Mouse (Mus musculus): Measurements from ENCODE around the gene Tent2. TPM values are rescaled to one million over a fixed set of nuclear protein-coding genes. Genes with fewer than 3 reads are reported as not detected.

Tent2 gene
- polyA plus RNA-seq, 1 experiment from 2014 or later = 59.3 TPM

GRCm38 (mm10) chr13:93136251-93136650 lies 55.9 kb downstream of the Tent2 start:
- no peaks in the 10 kb centered on the region for H3K9me3 ChIP-seq (replicated peaks; ENCODE audit: control insufficient read depth, low read length)
- H3K4me1 ChIP-seq (ENCODE audit: control insufficient read depth, insufficient read depth, low read length) = peaks cover 14% of the 10 kb centered on the region
- no peak overlapping the region for H3K4me3 ChIP-seq (ENCODE audit: low read depth, low read length)
- H3K36me3 ChIP-seq (ENCODE audit: control insufficient read depth, insufficient read depth, low read length) = no peaks in the 10 kb centered on the region
- H3K9ac ChIP-seq (ENCODE audit: low read depth, low read length) = no peak overlapping the region
- no peaks in the 10 kb centered on the region for H3K27me3 ChIP-seq (ENCODE audit: control insufficient read depth, insufficient read depth, low read length)
- 66% methylated on average over 1 of the region's 1 CpGs for WGBS (ENCODE audit: insufficient replicate concordance)
- no peak overlapping the region for H3K4me2 ChIP-seq
- ATAC-seq (replicated peaks; ENCODE audit: insufficient number of reproducible peaks, low FRiP score, low TSS enrichment) = no peak
- no peak overlapping the region for H3K27ac ChIP-seq (ENCODE audit: low read depth, low read length)

GRCm38 (mm10) chr13:93135501-93135900 lies 56.7 kb downstream of the Tent2 start:
- H3K4me3 ChIP-seq (ENCODE audit: low read depth, low read length) = no peak overlapping the region
- H3K4me1 ChIP-seq (ENCODE audit: control insufficient read depth, insufficient read depth, low read length) = peaks cover 14% of the 10 kb centered on the region
- 64% methylated on average over 2 of the region's 2 CpGs for WGBS (ENCODE audit: insufficient replicate concordance)
- no peak overlapping the region for H3K4me2 ChIP-seq
- no peaks in the 10 kb centered on the region for H3K27me3 ChIP-seq (ENCODE audit: control insufficient read depth, insufficient read depth, low read length)
- no peaks in the 10 kb centered on the region for H3K9me3 ChIP-seq (replicated peaks; ENCODE audit: control insufficient read depth, low read length)
- no peaks in the 10 kb centered on the region for H3K36me3 ChIP-seq (ENCODE audit: control insufficient read depth, insufficient read depth, low read length)
- no peak overlapping the region for H3K27ac ChIP-seq (ENCODE audit: low read depth, low read length)
- no peak overlapping the region for H3K9ac ChIP-seq (ENCODE audit: low read depth, low read length)
- ATAC-seq (replicated peaks; ENCODE audit: insufficient number of reproducible peaks, low FRiP score, low TSS enrichment) = no peak

- Histone ChIP-seq H3K27ac (ENCODE audit: low read depth, low read length) (no peak overlapping the region), H3K27me3 (ENCODE audit: control insufficient read depth, insufficient read depth, low read length) (no peaks in the 10 kb centered on the region), H3K9ac (ENCODE audit: low read depth, low read length) (no peak overlapping the region), H3K4me2 (no peak overlapping the region), H3K36me3 (ENCODE audit: control insufficient read depth, insufficient read depth, low read length) (no peaks in the 10 kb centered on the region), H3K9me3 (replicated peaks; ENCODE audit: control insufficient read depth, low read length) (no peaks in the 10 kb centered on the region), H3K4me1 (ENCODE audit: control insufficient read depth, insufficient read depth, low read length) (0 out of 2 replicates have a peak, but pooled peaks cover 4% of the 10 kb centered on the region), H3K4me3 (ENCODE audit: low read depth, low read length) (no peak overlapping the region)
- ATAC-seq (replicated peaks; ENCODE audit: insufficient number of reproducible peaks, low FRiP score, low TSS enrichment) = no peak
- 41% methylated on average over 3 of the region's 3 CpGs for WGBS (ENCODE audit: insufficient replicate concordance)
These were observed 61.5 kb downstream of the Tent2 start for GRCm38 (mm10) chr13:93130674-93131073.

GRCm38 (mm10) chr13:93128961-93129360 lies 63.2 kb downstream of the Tent2 start:
- no peak overlapping the region for H3K27ac ChIP-seq (ENCODE audit: low read depth, low read length)
- H3K4me2 ChIP-seq = no peak overlapping the region
- 66% methylated on average over 5 of the region's 5 CpGs for WGBS (ENCODE audit: insufficient replicate concordance)
- no peak overlapping the region for H3K9ac ChIP-seq (ENCODE audit: low read depth, low read length)
- H3K9me3 ChIP-seq (replicated peaks; ENCODE audit: control insufficient read depth, low read length) = no peaks in the 10 kb centered on the region
- H3K4me3 ChIP-seq (ENCODE audit: low read depth, low read length) = no peak overlapping the region
- no peaks in the 10 kb centered on the region for H3K36me3 ChIP-seq (ENCODE audit: control insufficient read depth, insufficient read depth, low read length)
- no peaks in the 10 kb centered on the region for H3K27me3 ChIP-seq (ENCODE audit: control insufficient read depth, insufficient read depth, low read length)
- H3K4me1 ChIP-seq (ENCODE audit: control insufficient read depth, insufficient read depth, low read length) = 0 out of 2 replicates have a peak, but pooled peaks cover 4% of the 10 kb centered on the region
- ATAC-seq (replicated peaks; ENCODE audit: insufficient number of reproducible peaks, low FRiP score, low TSS enrichment) = no peak

GRCm38 (mm10) chr13:93128111-93128860 lies 63.9 kb downstream of the Tent2 start:
- H3K4me1 ChIP-seq (ENCODE audit: control insufficient read depth, insufficient read depth, low read length) = 0 out of 2 replicates have a peak, but pooled peaks cover 4% of the 10 kb centered on the region
- no peak overlapping the region for H3K9ac ChIP-seq (ENCODE audit: low read depth, low read length)
- no peaks in the 10 kb centered on the region for H3K9me3 ChIP-seq (replicated peaks; ENCODE audit: control insufficient read depth, low read length)
- no peak for ATAC-seq (replicated peaks; ENCODE audit: insufficient number of reproducible peaks, low FRiP score, low TSS enrichment)
- no peaks in the 10 kb centered on the region for H3K27me3 ChIP-seq (ENCODE audit: control insufficient read depth, insufficient read depth, low read length)
- no peak overlapping the region for H3K27ac ChIP-seq (ENCODE audit: low read depth, low read length)
- H3K36me3 ChIP-seq (ENCODE audit: control insufficient read depth, insufficient read depth, low read length) = no peaks in the 10 kb centered on the region
- WGBS (ENCODE audit: insufficient replicate concordance) = 71% methylated on average over 8 of the region's 8 CpGs
- H3K4me3 ChIP-seq (ENCODE audit: low read depth, low read length) = no peak overlapping the region
- no peak overlapping the region for H3K4me2 ChIP-seq

GRCm38 (mm10) chr13:93122321-93122720 lies 69.9 kb downstream of the Tent2 start:
- no peak overlapping the region for H3K27ac ChIP-seq (ENCODE audit: low read depth, low read length)
- no peak overlapping the region for H3K4me2 ChIP-seq
- H3K9ac ChIP-seq (ENCODE audit: low read depth, low read length) = no peak overlapping the region
- WGBS (ENCODE audit: insufficient replicate concordance) = 88% methylated on average over 9 of the region's 9 CpGs
- H3K4me3 ChIP-seq (ENCODE audit: low read depth, low read length) = no peak overlapping the region
- no peak for ATAC-seq (replicated peaks; ENCODE audit: insufficient number of reproducible peaks, low FRiP score, low TSS enrichment)
- no peaks in the 10 kb centered on the region for H3K4me1 ChIP-seq (ENCODE audit: control insufficient read depth, insufficient read depth, low read length)
- no peaks in the 10 kb centered on the region for H3K9me3 ChIP-seq (replicated peaks; ENCODE audit: control insufficient read depth, low read length)
- H3K36me3 ChIP-seq (ENCODE audit: control insufficient read depth, insufficient read depth, low read length) = no peaks in the 10 kb centered on the region
- no peaks in the 10 kb centered on the region for H3K27me3 ChIP-seq (ENCODE audit: control insufficient read depth, insufficient read depth, low read length)

GRCm38 (mm10) chr13:93117241-93117640 lies 74.9 kb downstream of the Tent2 start:
- 73% methylated on average over 7 of the region's 7 CpGs for WGBS (ENCODE audit: insufficient replicate concordance)
- Histone ChIP-seq H3K36me3 (ENCODE audit: control insufficient read depth, insufficient read depth, low read length) (no peaks in the 10 kb centered on the region), H3K4me3 (ENCODE audit: low read depth, low read length) (no peak overlapping the region), H3K27ac (ENCODE audit: low read depth, low read length) (no peak overlapping the region), H3K9ac (ENCODE audit: low read depth, low read length) (no peak overlapping the region), H3K27me3 (ENCODE audit: control insufficient read depth, insufficient read depth, low read length) (no peaks in the 10 kb centered on the region), H3K4me1 (ENCODE audit: control insufficient read depth, insufficient read depth, low read length) (no peaks in the 10 kb centered on the region), H3K4me2 (no peak overlapping the region), H3K9me3 (replicated peaks; ENCODE audit: control insufficient read depth, low read length) (no peaks in the 10 kb centered on the region)
- no peak for ATAC-seq (replicated peaks; ENCODE audit: insufficient number of reproducible peaks, low FRiP score, low TSS enrichment)

GRCm38 (mm10) chr13:93102340-93103090 lies 89.7 kb downstream of the Tent2 start:
- H3K36me3 ChIP-seq (ENCODE audit: control insufficient read depth, insufficient read depth, low read length) = no peaks in the 10 kb centered on the region
- WGBS (ENCODE audit: insufficient replicate concordance) = 76% methylated on average over 4 of the region's 4 CpGs
- no peak overlapping the region for H3K9ac ChIP-seq (ENCODE audit: low read depth, low read length)
- H3K9me3 ChIP-seq (replicated peaks; ENCODE audit: control insufficient read depth, low read length) = no peaks in the 10 kb centered on the region
- no peak overlapping the region for H3K4me2 ChIP-seq
- no peaks in the 10 kb centered on the region for H3K27me3 ChIP-seq (ENCODE audit: control insufficient read depth, insufficient read depth, low read length)
- H3K4me1 ChIP-seq (ENCODE audit: control insufficient read depth, insufficient read depth, low read length) = no peaks in the 10 kb centered on the region
- no peak overlapping the region for H3K27ac ChIP-seq (ENCODE audit: low read depth, low read length)
- ATAC-seq (replicated peaks; ENCODE audit: insufficient number of reproducible peaks, low FRiP score, low TSS enrichment) = no peak
- H3K4me3 ChIP-seq (ENCODE audit: low read depth, low read length) = no peak overlapping the region
